Mouse (Mus musculus) MEL (cell line): ENCODE results near the gene Hist1h1c. TPM values are rescaled to one million over a fixed set of nuclear protein-coding genes. Genes with fewer than 3 reads are reported as not detected.

ENCODE experiments used
- DNase-seq: peaks from one replicate; pipeline ENCODE4 v3.0.0; 2011; ENCODE audit warnings: low read depth, low spot score
- H3K27ac ChIP-seq: 2 replicates; pipeline ENCODE4 v1.5.1; 2012; ENCODE audit warnings: low read depth, mild to moderate bottlenecking, control low read depth, low read length, moderate library complexity; ENCODE audit not compliant: control insufficient read depth
- H3K27me3 ChIP-seq, 2 experiments: fragments of 150-350 bp in 1 of 2; sonication (generic) in 1 of 2; 2 replicates each; pipeline ENCODE4 v1.6.1; 2012; ENCODE audit warnings: low read length in 2 of 2, mild to moderate bottlenecking in 2 of 2, improper control_type of control experiment in 1 of 2, moderate library complexity in 1 of 2; ENCODE audit not compliant: insufficient read depth in 2 of 2, control insufficient read depth in 1 of 2
- H3K36me3 ChIP-seq, 2 experiments: 2 replicates each; pipeline ENCODE4 v1.6.1; 2012 to 2014; ENCODE audit warnings: low read length in 2 of 2, improper control_type of control experiment in 1 of 2, inconsistent platforms in 1 of 2, mild to moderate bottlenecking in 1 of 2; ENCODE audit not compliant: insufficient read depth in 2 of 2, control insufficient read depth in 1 of 2
- H3K4me1 ChIP-seq, 2 experiments: fragments of 150-350 bp in 1 of 2; sonication (generic) in 1 of 2; 2 replicates each; pipeline ENCODE4 v1.6.1; 2012; ENCODE audit warnings: low read length in 2 of 2, improper control_type of control experiment in 1 of 2, mild to moderate bottlenecking in 1 of 2; ENCODE audit not compliant: insufficient read depth in 2 of 2, control insufficient read depth in 1 of 2
- H3K4me3 ChIP-seq, 2 experiments: fragments of 150-350 bp in 1 of 2; sonication (generic) in 1 of 2; 2 replicates each; pipeline ENCODE4 v1.5.1; 2012; ENCODE audit warnings: low read depth in 2 of 2, low read length in 2 of 2, mild to moderate bottlenecking in 2 of 2, moderate library complexity in 2 of 2, control low read depth in 1 of 2, improper control_type of control experiment in 1 of 2; ENCODE audit not compliant: control insufficient read depth in 1 of 2, insufficient read depth in 1 of 2
- H3K79me2 ChIP-seq: 2 replicates; pipeline ENCODE4 v1.6.1; 2012; ENCODE audit warnings: mild to moderate bottlenecking, low read length, moderate library complexity; ENCODE audit not compliant: control insufficient read depth, poor library complexity, insufficient read depth
- H3K9ac ChIP-seq: 2 replicates; pipeline ENCODE4 v1.6.1; 2012; ENCODE audit warnings: low read depth, mild to moderate bottlenecking, control low read depth, low read length, moderate library complexity; ENCODE audit not compliant: control insufficient read depth, poor library complexity, severe bottlenecking
- H3K9me3 ChIP-seq: fragments of 150-350 bp; sonication (generic); replicated peaks from 2 replicates; pipeline ENCODE4 v1.6.1; 2012; ENCODE audit warnings: mild to moderate bottlenecking, low read length, improper control_type of control experiment, moderate library complexity; ENCODE audit not compliant: insufficient read depth
- CTCF ChIP-seq, 3 experiments: IDR thresholded peaks in 2 of 3; conservative IDR thresholded peaks in 1 of 3; 2 replicates each; pipeline ENCODE4 v1.5.1; 2011 to 2012; ENCODE audit warnings: low read length in 3 of 3, low read depth in 2 of 3, mild to moderate bottlenecking in 2 of 3, improper control_type of control experiment in 1 of 3, inconsistent platforms in 1 of 3, mixed read lengths in 1 of 3, moderate library complexity in 1 of 3; ENCODE audit not compliant: control insufficient read depth in 1 of 3, insufficient read depth in 1 of 3, poor library complexity in 1 of 3, severe bottlenecking in 1 of 3
- HCFC1 ChIP-seq: IDR thresholded peaks from 2 replicates; pipeline ENCODE4 v1.6.1; 2012; ENCODE audit warnings: low read depth, mild to moderate bottlenecking, inconsistent platforms, low read length, improper control_type of control experiment, moderate library complexity
- NELFE ChIP-seq: IDR thresholded peaks from 2 replicates; pipeline ENCODE4 v1.6.1; 2011; ENCODE audit warnings: low read depth, low read length, improper control_type of control experiment
- POLR2A ChIP-seq, 2 experiments: IDR thresholded peaks; 2 replicates each; pipeline ENCODE4 v1.6.1; 2011 to 2012; ENCODE audit warnings: low read length in 2 of 2, mild to moderate bottlenecking in 2 of 2, control low read depth in 1 of 2, improper control_type of control experiment in 1 of 2, low read depth in 1 of 2, moderate library complexity in 1 of 2; ENCODE audit not compliant: control insufficient read depth in 1 of 2, insufficient read depth in 1 of 2, poor library complexity in 1 of 2
- POLR2AphosphoS2 ChIP-seq: IDR thresholded peaks from 2 replicates; pipeline ENCODE4 v1.6.1; 2011; ENCODE audit warnings: low read length, improper control_type of control experiment
- POLR2AphosphoS5 ChIP-seq: IDR thresholded peaks from 2 replicates; pipeline ENCODE4 v1.6.1; 2012; ENCODE audit warnings: low read depth, borderline replicate concordance, mild to moderate bottlenecking, inconsistent platforms, low read length, moderate library complexity, mixed read lengths
- RCOR1 ChIP-seq: IDR thresholded peaks from 2 replicates; pipeline ENCODE4 v1.6.1; 2012; ENCODE audit warnings: low read depth, mild to moderate bottlenecking, inconsistent platforms, low read length, improper control_type of control experiment
- SIN3A ChIP-seq: IDR thresholded peaks from 2 replicates; pipeline ENCODE4 v1.6.1; 2012; ENCODE audit warnings: low read length, improper control_type of control experiment, inconsistent platforms
- SMC3 ChIP-seq: IDR thresholded peaks from 2 replicates; pipeline ENCODE4 v1.6.1; 2011; ENCODE audit warnings: low read depth, low read length, improper control_type of control experiment
- TAL1 ChIP-seq: IDR thresholded peaks from 2 replicates; pipeline ENCODE4 v1.6.1; 2012; ENCODE audit warnings: mild to moderate bottlenecking, inconsistent platforms, low read length, moderate library complexity, mixed read lengths
- TBP ChIP-seq: IDR thresholded peaks from 2 replicates; pipeline ENCODE4 v1.8.0; 2011; ENCODE audit warnings: low read depth, low read length, improper control_type of control experiment
- TCF12 ChIP-seq: IDR thresholded peaks from 2 replicates; pipeline ENCODE4 v1.6.1; 2014; ENCODE audit warnings: low read depth, mild to moderate bottlenecking, inconsistent platforms, low read length, improper control_type of control experiment, moderate library complexity
- UBTF ChIP-seq: IDR thresholded peaks from 2 replicates; pipeline ENCODE4 v1.6.1; 2012; ENCODE audit warnings: low read depth, mild to moderate bottlenecking, inconsistent platforms, low read length, improper control_type of control experiment, moderate library complexity, borderline replicate concordance; ENCODE audit not compliant: insufficient read depth
- ZC3H11A ChIP-seq: IDR thresholded peaks from 2 replicates; pipeline ENCODE4 v1.6.1; 2012; ENCODE audit warnings: low read depth, mild to moderate bottlenecking, inconsistent platforms, low read length, improper control_type of control experiment
- polyA plus RNA-seq, 2 experiments: library from polyadenylated mRNA; stranded (reverse) in 1 of 2; unstranded in 1 of 2; fragments of >175 nt in 1 of 2; fragments of >200 nt in 1 of 2; gene quantifications; 2 replicates each; pipeline versions ENCODE4 v1.2.1 to v1.2.4; 2012; ENCODE audit warnings: low replicate concordance in 2 of 2, low read depth in 1 of 2; ENCODE audit not compliant: insufficient read length in 2 of 2, insufficient read depth in 1 of 2, missing spikeins in 1 of 2
- total RNA-seq: library from RNA; depleted of rRNA; stranded (reverse); fragments of 300-350 nt; gene quantifications from 2 replicates; pipeline ENCODE4 v1.2.3, GENCODE M21; 2012

The Hist1h1c gene
- total and polyA plus RNA-seq, 3 experiments = 3.8 to 348 TPM; not detected in 1

- no peaks in the 10 kb centered on the region for H3K27me3 ChIP-seq
These were observed 25.1 kb downstream of the Hist1h1c start, which contains the start of gene Hist1h1a for GRCm38 (mm10) chr13:23763586-23764323. TSS of gene Hist1h1a (plus strand) at chr13:23763666.

GRCm38 (mm10) chr13:23764324-23765171 is 25.9 kb downstream of the Hist1h1c start:
- Histone ChIP-seq H3K9me3 (no peaks in the 10 kb centered on the region), H3K9ac (peak overlapping the region; percentile 85), H3K27me3 (no peaks in the 10 kb centered on the region), H3K79me2 (no peaks in the 10 kb centered on the region; the same call in 1 of the 2 replicates), H3K4me3 (peak overlapping the region; percentile 5 to 41), H3K27ac (peak overlapping the region; percentile 93), H3K36me3 (peaks cover 0 to 30% of the 10 kb centered on the region in 2 experiments; a peak in 2 of 4 replicates), H3K4me1 (peaks cover 6 to 17% of the 10 kb centered on the region in 2 experiments)
- peak; percentile 88 for DNase-seq
- TF ChIP-seq TAL1 = peak; percentile 51; the same call in 1 of the 2 replicates
- peak; percentile 75 to 83 for TF ChIP-seq POLR2A (IDR thresholded peaks at IDR 0.05; ENCODE audit: control insufficient read depth in 1 of 2, insufficient read depth in 1 of 2, low read depth in 1 of 2, low read length in 2 of 2, poor library complexity in 1 of 2)
- TF ChIP-seq HCFC1 = no peak
- TF ChIP-seq POLR2AphosphoS5 = peak; percentile 68; the same call in 1 of the 2 replicates

More at GRCm38 (mm10) chr13:23763586-23764323, 25.1 kb downstream of the Hist1h1c start, which contains the start of gene Hist1h1a:
- no peaks in the 10 kb centered on the region; the same call in 1 of the 2 replicates for H3K79me2 ChIP-seq
- peak within 1 kb of the TSS; percentile 5 to 41 for H3K4me3 ChIP-seq
- peak; percentile 95 for DNase-seq
- H3K36me3 ChIP-seq = peaks cover 0 to 35% of the 10 kb centered on the region in 2 experiments; a peak in 2 of 4 replicates
- peak within 1 kb of the TSS; percentile 98 for H3K27ac ChIP-seq
- H3K9me3 ChIP-seq = no peaks in the 10 kb centered on the region
- peak within 1 kb of the TSS; percentile 85 for H3K9ac ChIP-seq
- peaks cover 4 to 18% of the 10 kb centered on the region in 2 experiments for H3K4me1 ChIP-seq
- TF ChIP-seq RCOR1 (no peak), CTCF (IDR thresholded peaks at IDR 0.05 in 2 of 3, conservative IDR thresholded peaks at IDR 0.05 in 1 of 3; ENCODE audit: control insufficient read depth in 1 of 3, insufficient read depth in 1 of 3, low read depth in 2 of 3, low read length in 3 of 3, poor library complexity in 1 of 3, severe bottlenecking in 1 of 3) (0 out of 6 replicates have a peak, but pooled peaks of 1 of the 3 experiments have one; percentile 8), TBP (peak; percentile 99), POLR2A (IDR thresholded peaks at IDR 0.05; ENCODE audit: control insufficient read depth in 1 of 2, insufficient read depth in 1 of 2, low read depth in 1 of 2, low read length in 2 of 2, poor library complexity in 1 of 2) (peak; percentile 95 to 99), POLR2AphosphoS5 (peak; percentile 98; the same call in 1 of the 2 replicates), SMC3 (no peak), ZC3H11A (no peak), UBTF (peak; percentile 99), SIN3A (no peak), TCF12 (no peak), NELFE (no peak), POLR2AphosphoS2 (no peak)
